Mouse (Mus musculus) forebrain, embryonic 12.5 days (tissue): Measurements from ENCODE around the gene Slc30a7. TPM values are rescaled to one million over a fixed set of nuclear protein-coding genes. Genes with fewer than 3 reads are reported as not detected.

Source experiments
- microRNA-seq: library from miRNA; unstranded; fragments of <30 nt; microRNA quantifications from one replicate; pipeline ENCODE4, GENCODE M21; 2017
- polyA plus RNA-seq: library from polyadenylated mRNA; unstranded; fragments of >200 nt; fragmentation: Nextera tagmentation; extraction: Ambion mirVana; gene quantifications from 2 replicates; pipeline ENCODE4 v1.2.1, GENCODE M21; 2016

Slc30a7 gene
- polyA plus RNA-seq, 1 experiment from 2014 or later = 20.3 TPM

Small RNA genes lying within 50 kb of the gene (microRNA-seq; reads per million reads assigned to microRNA genes)
- not detected for gene Mir669n

Other genes with a start within 250 kb of the Slc30a7 start
- gene Dph5, start 119.6 kb downstream of the Slc30a7 start, polyA plus RNA-seq = 26.1 and 28.3 TPM in 2 replicates
- 22.0 and 22.4 TPM in 2 replicates for gene Extl2, start 56 bp upstream of the Slc30a7 start, polyA plus RNA-seq
- 37.2 and 38.3 TPM in 2 replicates for gene Vcam1, start 122.3 kb upstream of the Slc30a7 start, polyA plus RNA-seq
- 1.5 and 3.2 TPM in 2 replicates for gene Gpr88, start 246.1 kb upstream of the Slc30a7 start, polyA plus RNA-seq